Mouse (Mus musculus): ENCODE data around the gene Ywhag. TPM values are rescaled to one million over a fixed set of nuclear protein-coding genes. Genes with fewer than 3 reads are reported as not detected.

The Ywhag gene
- polyA plus RNA-seq, 1 experiment from 2014 or later: 202 TPM

- H3K36me3 ChIP-seq (ENCODE audit: control insufficient read depth, insufficient read depth): no peaks in the 10 kb centered on the region
These were observed 6.2 kb upstream of the Ywhag start for GRCm38 (mm10) chr5:135940587-135940986.

GRCm38 (mm10) chr5:135935641-135936190 lies 1.3 kb upstream of the Ywhag start:
- no peak overlapping the region for H3K9ac ChIP-seq (ENCODE audit: low read length)
- peaks cover 8% of the 10 kb centered on the region; the same call in 1 of the 2 replicates for H3K36me3 ChIP-seq (ENCODE audit: control insufficient read depth, insufficient read depth)
- 76% methylated on average over 6 of the region's 6 CpGs for WGBS
- no peak for ATAC-seq (replicated peaks; ENCODE audit: extremely low read depth, insufficient read depth, low FRiP score)
- H3K4me3 ChIP-seq (ENCODE audit: low read length): no peak overlapping the region
- H3K27ac ChIP-seq (ENCODE audit: low read length): no peak overlapping the region; the same call in 1 of the 2 replicates
- H3K4me2 ChIP-seq (ENCODE audit: low read depth, low read length): no peak overlapping the region
- no peaks in the 10 kb centered on the region for H3K27me3 ChIP-seq (ENCODE audit: control insufficient read depth, insufficient read depth, low read length)
- H3K4me1 ChIP-seq (ENCODE audit: control insufficient read depth, insufficient read depth, low read length): peaks cover 24% of the 10 kb centered on the region
- no peaks in the 10 kb centered on the region for H3K9me3 ChIP-seq (replicated peaks; ENCODE audit: control insufficient read depth, low read length)

More at GRCm38 (mm10) chr5:135940587-135940986, 6.2 kb upstream of the Ywhag start:
- Histone ChIP-seq H3K9ac (ENCODE audit: low read length) (no peak overlapping the region), H3K4me3 (ENCODE audit: low read length) (no peak overlapping the region), H3K4me2 (ENCODE audit: low read depth, low read length) (no peak overlapping the region), H3K27me3 (ENCODE audit: control insufficient read depth, insufficient read depth, low read length) (no peaks in the 10 kb centered on the region), H3K9me3 (replicated peaks; ENCODE audit: control insufficient read depth, low read length) (no peaks in the 10 kb centered on the region), H3K27ac (ENCODE audit: low read length) (no peak overlapping the region), H3K4me1 (ENCODE audit: control insufficient read depth, insufficient read depth, low read length) (no peaks in the 10 kb centered on the region; the same call in 1 of the 2 replicates)
- ATAC-seq (replicated peaks; ENCODE audit: extremely low read depth, insufficient read depth, low FRiP score): no peak
- WGBS: 38% methylated on average over 5 of the region's 5 CpGs

- Histone ChIP-seq H3K4me3 (ENCODE audit: low read length) (peak overlapping the region; percentile 98), H3K9ac (ENCODE audit: low read length) (peak overlapping the region; percentile 46), H3K4me2 (ENCODE audit: low read depth, low read length) (peak overlapping the region; percentile 56), H3K9me3 (replicated peaks; ENCODE audit: control insufficient read depth, low read length) (no peaks in the 10 kb centered on the region), H3K36me3 (ENCODE audit: control insufficient read depth, insufficient read depth) (peaks cover 13% of the 10 kb centered on the region), H3K4me1 (ENCODE audit: control insufficient read depth, insufficient read depth, low read length) (peaks cover 24% of the 10 kb centered on the region), H3K27me3 (ENCODE audit: control insufficient read depth, insufficient read depth, low read length) (no peaks in the 10 kb centered on the region), H3K27ac (ENCODE audit: low read length) (peak overlapping the region; percentile 99)
- ATAC-seq (replicated peaks; ENCODE audit: extremely low read depth, insufficient read depth, low FRiP score): no peak
- WGBS: 51% methylated on average over 7 of the region's 7 CpGs
These were observed 734 bp upstream of the Ywhag start for GRCm38 (mm10) chr5:135935176-135935523.

- under 1% methylated on average over 35 of the region's 35 CpGs for WGBS
- Histone ChIP-seq H3K36me3 (ENCODE audit: control insufficient read depth, insufficient read depth) (peaks cover 22% of the 10 kb centered on the region), H3K27me3 (ENCODE audit: control insufficient read depth, insufficient read depth, low read length) (no peaks in the 10 kb centered on the region), H3K4me3 (ENCODE audit: low read length) (peak overlapping the region; percentile 98), H3K9me3 (replicated peaks; ENCODE audit: control insufficient read depth, low read length) (no peaks in the 10 kb centered on the region), H3K4me1 (ENCODE audit: control insufficient read depth, insufficient read depth, low read length) (peaks cover 24% of the 10 kb centered on the region), H3K4me2 (ENCODE audit: low read depth, low read length) (peak overlapping the region; percentile 79), H3K27ac (ENCODE audit: low read length) (peak overlapping the region; percentile 99), H3K9ac (ENCODE audit: low read length) (peak overlapping the region; percentile 97)
- ATAC-seq (replicated peaks; ENCODE audit: extremely low read depth, insufficient read depth, low FRiP score): peak; percentile 45
These were observed 445 bp downstream of the Ywhag start for GRCm38 (mm10) chr5:135933900-135934441.

- 8% methylated on average over 12 of the region's 12 CpGs for WGBS
- ATAC-seq (replicated peaks; ENCODE audit: extremely low read depth, insufficient read depth, low FRiP score): no peak
These were observed 1.1 kb downstream of the Ywhag start for GRCm38 (mm10) chr5:135933222-135933899.

GRCm38 (mm10) chr5:135932359-135932758 lies 2.1 kb downstream of the Ywhag start:
- H3K4me3 ChIP-seq (ENCODE audit: low read length): no peak overlapping the region; the same call in 1 of the 2 replicates
- no peaks in the 10 kb centered on the region for H3K27me3 ChIP-seq (ENCODE audit: control insufficient read depth, insufficient read depth, low read length)
- no peak for ATAC-seq (replicated peaks; ENCODE audit: extremely low read depth, insufficient read depth, low FRiP score)
- no peak overlapping the region for H3K9ac ChIP-seq (ENCODE audit: low read length)
- WGBS: 43% methylated on average over 2 of the region's 2 CpGs
- no peak overlapping the region for H3K27ac ChIP-seq (ENCODE audit: low read length)
- H3K4me1 ChIP-seq (ENCODE audit: control insufficient read depth, insufficient read depth, low read length): peaks cover 24% of the 10 kb centered on the region
- peaks cover 24% of the 10 kb centered on the region for H3K36me3 ChIP-seq (ENCODE audit: control insufficient read depth, insufficient read depth)
- peak overlapping the region; percentile 41; the same call in 1 of the 2 replicates for H3K4me2 ChIP-seq (ENCODE audit: low read depth, low read length)
- no peaks in the 10 kb centered on the region for H3K9me3 ChIP-seq (replicated peaks; ENCODE audit: control insufficient read depth, low read length)

More at GRCm38 (mm10) chr5:135933222-135933899, 1.1 kb downstream of the Ywhag start:
- H3K27me3 ChIP-seq (ENCODE audit: control insufficient read depth, insufficient read depth, low read length): no peaks in the 10 kb centered on the region
- no peaks in the 10 kb centered on the region for H3K9me3 ChIP-seq (replicated peaks; ENCODE audit: control insufficient read depth, low read length)
- H3K4me2 ChIP-seq (ENCODE audit: low read depth, low read length): peak overlapping the region; percentile 79
- H3K4me1 ChIP-seq (ENCODE audit: control insufficient read depth, insufficient read depth, low read length): peaks cover 24% of the 10 kb centered on the region
- H3K4me3 ChIP-seq (ENCODE audit: low read length): peak overlapping the region; percentile 98
- peak overlapping the region; percentile 99 for H3K27ac ChIP-seq (ENCODE audit: low read length)
- peaks cover 22% of the 10 kb centered on the region for H3K36me3 ChIP-seq (ENCODE audit: control insufficient read depth, insufficient read depth)
- peak overlapping the region; percentile 97 for H3K9ac ChIP-seq (ENCODE audit: low read length)

GRCm38 (mm10) chr5:135931526-135931925 lies 2.9 kb downstream of the Ywhag start:
- no peaks in the 10 kb centered on the region for H3K9me3 ChIP-seq (replicated peaks; ENCODE audit: control insufficient read depth, low read length)
- H3K4me1 ChIP-seq (ENCODE audit: control insufficient read depth, insufficient read depth, low read length): peaks cover 24% of the 10 kb centered on the region
- H3K36me3 ChIP-seq (ENCODE audit: control insufficient read depth, insufficient read depth): peaks cover 28% of the 10 kb centered on the region
- H3K4me2 ChIP-seq (ENCODE audit: low read depth, low read length): peak overlapping the region; percentile 6; the same call in 1 of the 2 replicates
- ATAC-seq (replicated peaks; ENCODE audit: extremely low read depth, insufficient read depth, low FRiP score): no peak
- no peak overlapping the region for H3K4me3 ChIP-seq (ENCODE audit: low read length)
- H3K9ac ChIP-seq (ENCODE audit: low read length): no peak overlapping the region
- 64% methylated on average over 9 of the region's 9 CpGs for WGBS
- H3K27ac ChIP-seq (ENCODE audit: low read length): no peak overlapping the region
- no peaks in the 10 kb centered on the region for H3K27me3 ChIP-seq (ENCODE audit: control insufficient read depth, insufficient read depth, low read length)

GRCm38 (mm10) chr5:135929685-135930424 lies 4.6 kb downstream of the Ywhag start:
- no peaks in the 10 kb centered on the region for H3K27me3 ChIP-seq (ENCODE audit: control insufficient read depth, insufficient read depth, low read length)
- H3K4me2 ChIP-seq (ENCODE audit: low read depth, low read length): no peak overlapping the region
- H3K9ac ChIP-seq (ENCODE audit: low read length): no peak overlapping the region
- H3K4me3 ChIP-seq (ENCODE audit: low read length): no peak overlapping the region
- no peaks in the 10 kb centered on the region for H3K9me3 ChIP-seq (replicated peaks; ENCODE audit: control insufficient read depth, low read length)
- H3K4me1 ChIP-seq (ENCODE audit: control insufficient read depth, insufficient read depth, low read length): peaks cover 19% of the 10 kb centered on the region
- WGBS: 70% methylated on average over 6 of the region's 6 CpGs
- peaks cover 31% of the 10 kb centered on the region for H3K36me3 ChIP-seq (ENCODE audit: control insufficient read depth, insufficient read depth)
- H3K27ac ChIP-seq (ENCODE audit: low read length): no peak overlapping the region
- ATAC-seq (replicated peaks; ENCODE audit: extremely low read depth, insufficient read depth, low FRiP score): no peak
